In genomic region chr12:79848539-79848938, GRCm38 (mm10) we compare ENCODE assay signal across 16 mouse cellular contexts.
A peak's percentile ranks its signal among the peaks of the same experiment; 100 is the strongest.
DNase-seq lines count a peak whose midpoint lies in the region; ATAC-seq and TF ChIP-seq lines count a peak whose summit lies in the region.
"Had no signal": no experiment of that assay in that cellular context is flagged by ENCODE, and none has a peak within 500 bp of the region (broad histone marks: within the 10 kb centered on the region; RNA-seq: fewer than 3 reads in every experiment).

No protein-coding gene starts in this region.

- H3K4me3 ChIP-seq in forebrain, embryonic 10.5 days = no peak overlapping the region
- H3K4me3 ChIP-seq in forebrain, embryonic 15.5 days = no peak overlapping the region
- no peak overlapping the region for H3K4me3 ChIP-seq in lung, adult 2 months (replicated peaks; ENCODE audit: extremely low read depth, low read depth, low read length)
- H3K4me3 ChIP-seq in intestine, embryonic 16.5 days (ENCODE audit: low read length) = no peak overlapping the region
- H3K4me3 ChIP-seq: left cerebral cortex, adult 2 months; midbrain, embryonic 12.5 days; myocyte had no signal

- no peak overlapping the region for H3K4me2 ChIP-seq in forebrain, embryonic 15.5 days (replicated peaks)
- no peak overlapping the region for H3K4me2 ChIP-seq in intestine, embryonic 16.5 days (ENCODE audit: low read depth, low read length)
- H3K4me2 ChIP-seq: heart, embryonic 11.5 days; midbrain, embryonic 12.5 days had no signal

- TF ChIP-seq CTCF in lung, adult 2 months (IDR thresholded peaks at IDR 0.05; ENCODE audit: insufficient read depth, low read length) = 0 out of 2 replicates have a peak, but pooled peaks have one; percentile 15

- 60% methylated on average over 13 of the region's 13 CpGs for WGBS in forebrain, embryonic 10.5 days
- WGBS in forebrain, embryonic 15.5 days = 59% methylated on average over 13 of the region's 13 CpGs
- 64% methylated on average over 13 of the region's 13 CpGs for WGBS in lung, adult 2 months
- WGBS in intestine, embryonic 16.5 days = 43% methylated on average over 13 of the region's 13 CpGs

- peak overlapping the region; percentile 89 for H3K27ac ChIP-seq in forebrain, embryonic 10.5 days
- H3K27ac ChIP-seq in forebrain, embryonic 15.5 days (replicated peaks) = no peak overlapping the region
- peak overlapping the region; percentile 43; the same call in 1 of the 2 replicates for H3K27ac ChIP-seq in intestine, embryonic 16.5 days (ENCODE audit: low read length)
- H3K27ac ChIP-seq: left cerebral cortex, adult 2 months; midbrain, embryonic 12.5 days had no signal

- ATAC-seq in forebrain, embryonic 15.5 days (replicated peaks) = no peak
- ATAC-seq in intestine, embryonic 16.5 days = no peak
- ATAC-seq: forebrain, embryonic 16.5 days had no signal

- no peaks in the 10 kb centered on the region; the same call in 1 of the 2 replicates for H3K27me3 ChIP-seq in forebrain, embryonic 10.5 days (ENCODE audit: poor library complexity, severe bottlenecking)
- no peaks in the 10 kb centered on the region for H3K27me3 ChIP-seq in forebrain, embryonic 15.5 days
- no peaks in the 10 kb centered on the region for H3K27me3 ChIP-seq in intestine, embryonic 16.5 days (replicated peaks; ENCODE audit: control insufficient read depth, insufficient read depth, low read length)

- no peak overlapping the region for H3K9ac ChIP-seq in forebrain, embryonic 15.5 days (replicated peaks)
- H3K9ac ChIP-seq in intestine, embryonic 16.5 days (ENCODE audit: low read depth, low read length) = no peak overlapping the region
- H3K9ac ChIP-seq: midbrain, embryonic 12.5 days had no signal

- H3K4me1 ChIP-seq in forebrain, embryonic 10.5 days = peaks cover 76% of the 10 kb centered on the region
- peaks cover 17% of the 10 kb centered on the region for H3K4me1 ChIP-seq in forebrain, embryonic 15.5 days
- H3K4me1 ChIP-seq in lung, adult 2 months (ENCODE audit: control insufficient read depth, insufficient read depth, low read length) = peaks cover 8% of the 10 kb centered on the region
- peaks cover 25% of the 10 kb centered on the region for H3K4me1 ChIP-seq in intestine, embryonic 16.5 days (ENCODE audit: control insufficient read depth, insufficient read depth, low read length)

- peaks cover 6% of the 10 kb centered on the region; the same call in 1 of the 2 replicates for H3K9me3 ChIP-seq in forebrain, embryonic 10.5 days
- no peaks in the 10 kb centered on the region for H3K9me3 ChIP-seq in forebrain, embryonic 15.5 days
- no peaks in the 10 kb centered on the region for H3K9me3 ChIP-seq in intestine, embryonic 16.5 days (ENCODE audit: control insufficient read depth, low read length)

- DNase-seq in forebrain, embryonic 10.5 days (ENCODE audit: extremely low spot score, low spot score) = no peak
- DNase-seq in lung, adult 2 months = no peak
- no peak for DNase-seq in lung, postnatal 14 days
- peak; percentile 28 for DNase-seq in lung, postnatal 36 days
- no peak for DNase-seq in thymus, postnatal 14 days
- no peak for DNase-seq in right cerebral cortex, adult 18-20 months
- DNase-seq: cerebellum, postnatal 14 days; heart, postnatal 36 days; kidney, adult 18-20 months had no signal

- 0 out of 2 replicates have a peak, but pooled peaks cover 3% of the 10 kb centered on the region for H3K36me3 ChIP-seq in forebrain, embryonic 10.5 days (replicated peaks)
- no peaks in the 10 kb centered on the region for H3K36me3 ChIP-seq in forebrain, embryonic 15.5 days
- no peaks in the 10 kb centered on the region for H3K36me3 ChIP-seq in intestine, embryonic 16.5 days (ENCODE audit: control insufficient read depth, insufficient read depth, low read length)
- H3K36me3 ChIP-seq: midbrain, embryonic 12.5 days had no signal

- no peak for TF ChIP-seq POLR2A in lung, adult 2 months (IDR thresholded peaks at IDR 0.05; ENCODE audit: borderline replicate concordance, extremely low read depth, low read depth, low read length)
